Mouse (Mus musculus) heart, postnatal 25 days (tissue): ENCODE measurements around the gene Accsl. TPM values are rescaled to one million over a fixed set of nuclear protein-coding genes. Genes with fewer than 3 reads are reported as not detected.

Experiments used
- DNase-seq: peaks from one replicate; pipeline ENCODE4 v3.0.0; 2022; ENCODE audit warnings: low spot score
- intact Hi-C: fragments of 180-260 bp; cut with DNase I; formaldehyde crosslinking; loops from one replicate; pipeline ENCODE4 v1.15.1; 2025
- total RNA-seq, 2 experiments: library from RNA; stranded (reverse); gene quantifications; 2 replicates each; pipeline ENCODE4 v1.2.3; 2021

Gene Accsl
- total RNA-seq = not detected

DNA sequence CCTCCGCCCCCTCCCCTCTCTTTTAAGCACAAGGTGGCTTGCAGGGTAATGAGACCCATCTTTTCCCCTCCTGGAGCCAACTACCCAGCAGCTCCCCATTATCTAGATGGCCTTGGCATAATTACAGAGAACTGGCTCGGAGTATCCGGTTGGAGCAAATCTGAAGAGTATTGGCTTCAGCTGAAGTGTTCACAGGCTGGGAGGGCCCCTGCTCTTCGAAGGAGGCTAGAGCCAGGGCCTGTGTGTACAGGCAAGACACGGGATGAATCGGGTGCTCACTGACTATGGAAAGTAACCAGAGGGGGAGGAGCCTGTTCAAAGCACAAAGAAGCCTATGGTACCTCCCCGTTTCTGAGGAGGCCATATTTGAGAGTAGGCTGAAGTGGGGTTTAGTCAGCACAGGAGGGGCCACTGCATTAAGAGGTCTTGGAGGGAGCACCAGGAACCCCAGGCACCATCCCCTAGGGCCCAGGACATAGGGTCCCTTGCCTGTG lies at the start of gene Accsl:
Gene Accsl, minus strand, starts transcription at position 51 of the 494 bp plus-strand sequence.
- no peak for DNase-seq
- intact Hi-C loops = no loop called here

DNA sequence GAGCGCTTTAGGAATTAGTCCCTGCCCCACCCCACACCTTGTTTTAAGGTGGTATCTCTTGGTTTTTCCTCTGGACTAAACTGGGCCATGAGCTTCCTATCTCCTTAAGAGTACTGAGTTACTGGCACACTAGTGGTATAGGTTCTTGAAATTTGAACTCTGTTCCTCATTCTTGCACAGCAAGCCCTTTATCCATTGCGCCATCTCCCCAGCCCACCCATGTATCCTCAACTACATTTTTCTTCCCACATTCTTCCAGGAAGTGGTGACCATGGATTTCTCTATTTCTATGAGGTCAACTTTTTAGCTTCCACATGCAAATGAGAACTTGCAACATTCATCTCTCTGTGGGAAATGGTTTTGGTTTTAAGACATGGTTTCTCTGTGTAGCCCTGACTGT lies 44.6 kb upstream of the Accsl start:
- DNase-seq = no peak
- intact Hi-C loops = no loop called here

- intact Hi-C loops = no loop called here
- no peak for DNase-seq
Measured at GRCm38 (mm10) chr2:93911942-93912341, 43.0 kb upstream of the Accsl start.

DNA sequence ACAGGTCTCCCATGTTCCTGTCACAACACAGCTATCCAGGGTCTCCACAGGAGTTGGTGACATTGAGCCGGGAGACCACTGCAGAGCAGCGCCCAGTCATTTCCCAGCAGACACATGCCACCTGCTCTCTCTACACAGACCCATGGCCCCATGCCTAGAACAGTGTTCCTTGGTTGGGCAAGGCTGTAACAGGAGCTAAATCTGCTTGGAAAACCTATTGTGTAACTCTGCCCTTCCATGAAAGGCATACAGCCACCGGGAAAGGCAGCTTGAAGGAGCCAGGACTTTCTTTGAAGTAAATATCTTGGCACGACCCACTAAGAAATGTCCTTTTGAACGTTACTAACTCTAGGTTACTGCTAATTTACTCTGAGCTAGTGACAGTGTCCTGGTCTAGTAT lies 40.8 kb upstream of the Accsl start:
- DNase-seq = no peak
- intact Hi-C loops = no loop called here

DNA sequence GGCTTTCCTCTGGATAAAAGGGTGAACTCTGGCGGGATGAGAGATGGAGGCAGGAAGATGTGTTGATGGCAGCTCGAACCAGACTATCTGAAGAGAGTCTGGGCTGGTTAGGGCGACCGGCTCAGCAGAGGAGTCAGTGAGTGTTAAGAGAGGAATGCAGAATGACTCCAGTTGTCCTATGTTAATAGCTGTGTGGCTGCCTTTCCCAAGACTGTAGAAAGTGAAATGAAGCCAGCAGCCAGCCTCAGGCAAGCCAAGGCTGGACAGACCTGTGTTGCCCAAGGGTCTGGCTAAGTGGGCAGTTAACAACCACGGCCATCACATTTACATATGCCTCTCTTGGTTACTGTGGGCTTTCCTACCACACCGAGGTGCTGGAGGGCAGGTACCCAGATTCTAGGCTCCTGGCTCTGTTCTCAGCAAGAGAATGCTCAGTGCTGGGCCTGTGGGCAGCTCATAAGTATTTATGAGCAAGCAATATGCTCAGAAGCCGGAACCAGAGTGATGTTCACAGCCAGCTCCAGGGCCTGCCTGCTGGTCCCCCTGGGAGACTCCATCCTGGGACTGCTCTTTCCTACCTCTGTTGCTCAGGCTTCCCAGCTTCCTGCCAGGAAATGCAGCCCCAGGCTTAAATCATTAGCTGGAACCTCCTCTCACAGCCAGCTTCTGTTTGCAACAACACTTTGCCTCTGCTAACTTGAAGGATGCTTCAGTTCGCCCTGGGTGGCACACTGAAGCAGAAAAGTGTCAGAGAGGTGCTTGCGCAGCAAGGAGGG lies 38.8 kb upstream of the Accsl start:
- intact Hi-C loops = no loop called here
- DNase-seq = no peak

- intact Hi-C loops = no loop called here
- peak; percentile 40 for DNase-seq
Measured at GRCm38 (mm10) chr2:93906316-93906715, 37.4 kb upstream of the Accsl start.

DNA sequence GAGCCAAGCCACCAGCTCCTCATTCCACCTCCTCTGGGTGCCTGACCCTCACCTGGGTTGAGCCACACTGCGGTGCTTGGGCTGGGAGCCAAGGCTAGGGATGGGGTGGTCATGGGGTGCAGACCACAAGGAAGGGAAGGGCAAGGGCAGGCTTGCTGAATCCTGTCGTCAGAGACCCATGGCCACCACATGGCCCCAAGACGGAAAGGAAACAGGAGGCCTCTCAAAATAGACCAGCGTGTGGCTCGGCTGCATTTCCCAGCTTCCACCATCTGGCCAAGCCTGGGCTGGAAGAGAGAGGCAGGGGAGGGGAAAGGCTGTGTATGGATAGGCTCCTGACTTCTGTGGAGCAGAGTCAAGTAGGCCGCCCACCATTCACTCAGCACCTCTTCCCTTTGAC lies 34.5 kb upstream of the Accsl start:
- intact Hi-C loops = no loop called here
- DNase-seq = no peak

GRCm38 (mm10) chr2:93902680-93903305 lies 33.8 kb upstream of the Accsl start:
- DNase-seq = no peak
- intact Hi-C loops = no loop called here

- DNase-seq = no peak
- intact Hi-C loops = no loop called here
Measured at GRCm38 (mm10) chr2:93899397-93900380, 30.7 kb upstream of the Accsl start.

GRCm38 (mm10) chr2:93891611-93892280 lies 22.8 kb upstream of the Accsl start:
- DNase-seq = no peak
- intact Hi-C loops = no loop called here

GRCm38 (mm10) chr2:93890143-93890542 lies 21.2 kb upstream of the Accsl start:
- no peak for DNase-seq
- intact Hi-C loops = no loop called here

DNA sequence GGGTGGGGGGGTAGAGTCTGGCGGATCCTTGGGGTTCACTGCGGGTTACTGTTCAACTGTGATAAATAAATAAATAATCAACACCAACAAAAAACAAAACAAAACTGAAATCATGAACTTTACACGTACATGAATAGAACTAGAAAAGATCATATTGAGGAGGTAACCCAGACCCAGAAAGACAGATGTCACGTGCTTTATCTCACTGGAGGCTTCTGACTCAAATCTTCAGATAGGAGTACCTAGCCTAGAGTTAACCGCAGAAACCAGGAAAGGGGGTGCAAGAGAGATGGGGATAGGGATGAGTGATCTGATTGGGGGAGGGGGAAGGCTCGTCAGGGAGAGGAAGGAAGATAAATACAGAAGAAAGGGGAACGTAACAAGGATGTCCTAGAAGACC lies 20.1 kb upstream of the Accsl start:
- no peak for DNase-seq
- intact Hi-C loops = no loop called here

DNA sequence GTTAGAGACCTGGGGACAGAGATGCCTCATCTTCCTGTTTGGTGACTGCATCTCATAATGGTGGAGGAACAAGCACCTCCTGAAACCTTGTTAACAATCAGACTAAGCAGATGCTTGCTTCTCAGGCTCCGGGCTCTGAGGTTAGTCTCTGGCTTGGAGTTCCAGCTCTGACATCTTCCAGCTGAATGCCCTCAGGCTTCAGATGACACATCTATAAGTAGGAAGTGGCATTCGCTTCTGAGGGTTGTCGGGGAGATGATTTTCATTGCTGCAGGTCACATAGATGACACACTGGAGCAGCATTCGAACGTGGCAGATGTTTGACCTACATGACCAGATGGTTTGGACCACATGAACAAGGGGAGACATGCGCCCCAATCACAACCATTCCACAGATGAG lies 19.4 kb upstream of the Accsl start:
- intact Hi-C loops = no loop called here
- DNase-seq = no peak

DNA sequence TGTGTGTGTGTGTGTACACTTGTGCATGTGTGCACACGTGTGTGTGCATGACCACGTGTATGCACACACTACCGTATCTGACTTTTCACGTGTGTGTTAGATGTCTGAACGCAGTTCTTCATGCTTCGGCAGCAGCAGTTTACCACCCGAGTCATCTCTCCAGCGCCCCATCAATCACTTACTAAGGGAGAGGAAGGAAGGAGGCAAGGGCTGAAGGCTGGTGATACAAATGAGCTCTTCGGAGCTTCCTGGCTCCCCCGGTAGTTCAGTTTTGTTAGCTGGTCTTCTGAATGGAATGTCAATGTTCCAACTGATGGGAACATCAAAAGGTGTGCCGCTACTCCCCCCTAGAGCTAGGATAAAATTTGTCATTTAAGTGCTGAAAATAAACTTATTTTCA lies 18.3 kb upstream of the Accsl start:
- DNase-seq = no peak
- intact Hi-C loops = no loop called here

- no peak for DNase-seq
- intact Hi-C loops = no loop called here
Measured at GRCm38 (mm10) chr2:93886013-93886794, 17.2 kb upstream of the Accsl start.

DNA sequence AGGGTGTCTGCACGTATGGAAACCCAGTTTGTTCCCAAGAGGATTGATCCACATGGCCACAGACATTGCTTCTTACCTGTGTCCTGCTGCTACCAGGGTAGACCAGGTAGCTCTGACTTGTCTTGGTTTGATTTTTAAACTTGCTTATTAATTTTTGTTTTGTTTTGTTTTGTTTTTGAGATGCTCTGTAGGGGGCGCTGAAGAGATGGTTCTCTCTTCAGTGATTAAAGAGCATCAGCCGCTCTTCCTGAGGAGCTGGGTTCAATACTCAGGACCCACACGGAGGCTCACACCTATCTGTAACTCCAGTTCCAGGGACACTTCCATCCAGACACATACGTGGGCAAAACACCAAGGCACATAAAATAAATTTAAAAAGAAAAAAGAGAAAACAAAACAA lies 14.1 kb upstream of the Accsl start:
- intact Hi-C loops = no loop called here
- DNase-seq = no peak

GRCm38 (mm10) chr2:93881640-93882367 lies 12.8 kb upstream of the Accsl start:
- intact Hi-C loops = no loop called here
- no peak for DNase-seq

GRCm38 (mm10) chr2:93880981-93881380 lies 12.0 kb upstream of the Accsl start:
- intact Hi-C loops = no loop called here
- DNase-seq = no peak

DNA sequence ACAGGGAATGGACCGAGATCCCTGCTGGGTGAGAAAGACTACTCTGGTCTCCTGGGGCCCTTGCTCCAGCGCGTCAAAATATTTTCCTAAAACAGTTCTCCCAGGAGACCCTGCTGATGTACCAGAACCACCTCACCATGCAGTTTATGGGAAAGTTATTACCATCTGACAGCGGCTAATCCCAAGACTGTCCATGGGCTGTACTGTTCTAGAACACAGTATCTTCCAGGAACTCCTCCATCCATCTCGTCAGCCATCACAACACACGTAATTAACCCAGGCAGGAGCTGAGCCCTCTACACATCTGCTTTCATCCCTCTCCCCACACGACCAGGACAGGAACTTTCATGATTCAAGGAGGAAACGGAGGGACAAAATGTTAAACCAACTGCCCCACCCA lies 11.5 kb upstream of the Accsl start:
- intact Hi-C loops = no loop called here
- DNase-seq = no peak
